Mouse (Mus musculus): ENCODE data around the gene Mark4. TPM values are rescaled to one million over a fixed set of nuclear protein-coding genes. Genes with fewer than 3 reads are reported as not detected.
A peak's percentile ranks its signal among the peaks of the same experiment; 100 is the strongest.

Mark4 gene
- total RNA-seq, 4 experiments from 2014 or later, result 22.8 to 26.4 (median 24.3) TPM

GRCm38 (mm10) chr7:19437048-19437447 is 21.6 kb downstream of the Mark4 start:
- no peak for DNase-seq (ENCODE audit: low spot score)

- DNase-seq (ENCODE audit: low spot score), result no peak
Observed at GRCm38 (mm10) chr7:19436276-19436675, 22.3 kb downstream of the Mark4 start.

- no peak for DNase-seq (ENCODE audit: low spot score)
Observed at GRCm38 (mm10) chr7:19432475-19432874, 26.1 kb downstream of the Mark4 start.

GRCm38 (mm10) chr7:19430402-19430801 is 28.2 kb downstream of the Mark4 start:
- no peak for DNase-seq (ENCODE audit: low spot score)

- no peak for DNase-seq (ENCODE audit: low spot score)
Observed at GRCm38 (mm10) chr7:19429726-19430125, 28.9 kb downstream of the Mark4 start.

- no peak for DNase-seq (ENCODE audit: low spot score)
Observed at GRCm38 (mm10) chr7:19427999-19428650, 30.5 kb downstream of the Mark4 start.

- DNase-seq (ENCODE audit: low spot score), result no peak
Observed at GRCm38 (mm10) chr7:19426888-19427287, 31.7 kb downstream of the Mark4 start.

GRCm38 (mm10) chr7:19426349-19426748 is 32.3 kb downstream of the Mark4 start:
- DNase-seq (ENCODE audit: low spot score), result no peak

- no peak for DNase-seq (ENCODE audit: low spot score)
Observed at GRCm38 (mm10) chr7:19424051-19424450, 34.6 kb downstream of the Mark4 start.

- DNase-seq (ENCODE audit: low spot score), result no peak
Observed at GRCm38 (mm10) chr7:19423083-19423482, 35.5 kb downstream of the Mark4 start.

GRCm38 (mm10) chr7:19420821-19421636 is 37.6 kb downstream of the Mark4 start:
- DNase-seq (ENCODE audit: low spot score), result peak; percentile 68

- DNase-seq (ENCODE audit: low spot score), result no peak
Observed at GRCm38 (mm10) chr7:19420121-19420520, 38.5 kb downstream of the Mark4 start.

- DNase-seq (ENCODE audit: low spot score), result no peak
Observed at GRCm38 (mm10) chr7:19416590-19416989, 42.0 kb downstream of the Mark4 start.

GRCm38 (mm10) chr7:19413525-19413924 is 45.1 kb downstream of the Mark4 start:
- no peak for DNase-seq (ENCODE audit: low spot score)

GRCm38 (mm10) chr7:19411783-19412182 is 46.8 kb downstream of the Mark4 start:
- DNase-seq (ENCODE audit: low spot score), result no peak

- DNase-seq (ENCODE audit: low spot score), result peak; percentile 77
Observed at GRCm38 (mm10) chr7:19410766-19411344, 47.8 kb downstream of the Mark4 start.

GRCm38 (mm10) chr7:19409753-19410152 is 48.9 kb downstream of the Mark4 start:
- DNase-seq (ENCODE audit: low spot score), result no peak

GRCm38 (mm10) chr7:19405417-19405816 is 53.2 kb downstream of the Mark4 start:
- peak; percentile 81 for DNase-seq (ENCODE audit: low spot score)

- no peak for DNase-seq (ENCODE audit: low spot score)
Observed at GRCm38 (mm10) chr7:19404476-19404875, 54.1 kb downstream of the Mark4 start, which contains the start of gene Ckm. Gene Ckm, plus strand, starts transcription at chr7:19404776.

- no peak for DNase-seq (ENCODE audit: low spot score)
Observed at GRCm38 (mm10) chr7:19403731-19404296, 54.8 kb downstream of the Mark4 start, which contains the start of gene Klc3. Gene Klc3, minus strand, starts transcription at chr7:19404104.

GRCm38 (mm10) chr7:19402535-19403112 is 56.0 kb downstream of the Mark4 start:
- DNase-seq (ENCODE audit: low spot score), result no peak

- no peak for DNase-seq (ENCODE audit: low spot score)
Observed at GRCm38 (mm10) chr7:19400946-19401345, 57.7 kb downstream of the Mark4 start.
